Mouse (Mus musculus): ENCODE results near the gene Utf1. TPM values are rescaled to one million over a fixed set of nuclear protein-coding genes. Genes with fewer than 3 reads are reported as not detected.

The Utf1 gene
- polyA plus RNA-seq, 1 experiment from 2014 or later: not detected

GRCm38 (mm10) chr7:139957958-139958357 is 14.4 kb downstream of the Utf1 start:
- Histone ChIP-seq H3K4me2 (no peak overlapping the region), H3K9ac (replicated peaks) (no peak overlapping the region), H3K27me3 (replicated peaks) (0 out of 2 replicates have a peak, but pooled peaks cover 4% of the 10 kb centered on the region), H3K4me1 (no peaks in the 10 kb centered on the region), H3K36me3 (no peaks in the 10 kb centered on the region), H3K27ac (replicated peaks) (no peak overlapping the region), H3K4me3 (replicated peaks) (no peak overlapping the region), H3K9me3 (replicated peaks) (no peaks in the 10 kb centered on the region)
- WGBS: 29% methylated on average over 11 of the region's 11 CpGs
- no peak for ATAC-seq (ENCODE audit: low FRiP score)

- 91% methylated on average over 10 of the region's 10 CpGs for whole genome bisulfite sequencing
Measured at GRCm38 (mm10) chr7:139961141-139961540, 17.6 kb downstream of the Utf1 start.

GRCm38 (mm10) chr7:139963814-139964213 is 20.2 kb downstream of the Utf1 start:
- H3K4me2 ChIP-seq: no peak overlapping the region
- 56% methylated on average over 4 of the region's 4 CpGs for WGBS
- no peak overlapping the region for H3K4me3 ChIP-seq (replicated peaks)
- no peaks in the 10 kb centered on the region; the same call in 1 of the 2 replicates for H3K27me3 ChIP-seq (replicated peaks)
- no peaks in the 10 kb centered on the region for H3K9me3 ChIP-seq (replicated peaks)
- no peaks in the 10 kb centered on the region for H3K4me1 ChIP-seq
- ATAC-seq (ENCODE audit: low FRiP score): no peak
- H3K9ac ChIP-seq (replicated peaks): no peak overlapping the region
- H3K27ac ChIP-seq (replicated peaks): no peak overlapping the region
- H3K36me3 ChIP-seq: no peaks in the 10 kb centered on the region

More at GRCm38 (mm10) chr7:139961141-139961540, 17.6 kb downstream of the Utf1 start:
- H3K36me3 ChIP-seq: no peaks in the 10 kb centered on the region
- no peaks in the 10 kb centered on the region for H3K9me3 ChIP-seq (replicated peaks)
- H3K4me1 ChIP-seq: no peaks in the 10 kb centered on the region
- no peak overlapping the region for H3K27ac ChIP-seq (replicated peaks)
- H3K9ac ChIP-seq (replicated peaks): no peak overlapping the region
- ATAC-seq (ENCODE audit: low FRiP score): no peak
- no peaks in the 10 kb centered on the region for H3K27me3 ChIP-seq (replicated peaks)
- H3K4me3 ChIP-seq (replicated peaks): no peak overlapping the region
- H3K4me2 ChIP-seq: no peak overlapping the region

GRCm38 (mm10) chr7:139967175-139967574 is 23.6 kb downstream of the Utf1 start:
- H3K9ac ChIP-seq (replicated peaks): no peak overlapping the region
- no peaks in the 10 kb centered on the region for H3K4me1 ChIP-seq
- H3K4me2 ChIP-seq: no peak overlapping the region
- no peaks in the 10 kb centered on the region for H3K36me3 ChIP-seq
- H3K27me3 ChIP-seq (replicated peaks): no peaks in the 10 kb centered on the region; the same call in 1 of the 2 replicates
- ATAC-seq (ENCODE audit: low FRiP score): no peak
- no peak overlapping the region for H3K4me3 ChIP-seq (replicated peaks)
- WGBS: 24% methylated on average over 4 of the region's 4 CpGs
- H3K9me3 ChIP-seq (replicated peaks): no peaks in the 10 kb centered on the region
- no peak overlapping the region for H3K27ac ChIP-seq (replicated peaks)

GRCm38 (mm10) chr7:139968428-139968827 is 24.8 kb downstream of the Utf1 start:
- no peaks in the 10 kb centered on the region for H3K9me3 ChIP-seq (replicated peaks)
- no peak for ATAC-seq (ENCODE audit: low FRiP score)
- 53% methylated on average over 5 of the region's 5 CpGs for WGBS

GRCm38 (mm10) chr7:139969348-139970130 is 25.9 kb downstream of the Utf1 start:
- Histone ChIP-seq H3K9me3 (replicated peaks) (no peaks in the 10 kb centered on the region), H3K4me1 (no peaks in the 10 kb centered on the region), H3K27ac (replicated peaks) (no peak overlapping the region), H3K4me3 (replicated peaks) (no peak overlapping the region), H3K27me3 (replicated peaks) (no peaks in the 10 kb centered on the region; the same call in 1 of the 2 replicates), H3K36me3 (no peaks in the 10 kb centered on the region), H3K9ac (replicated peaks) (no peak overlapping the region), H3K4me2 (no peak overlapping the region)
- WGBS: 38% methylated on average over 10 of the region's 10 CpGs
- ATAC-seq (ENCODE audit: low FRiP score): peak; percentile 49; the same call in 1 of the 2 replicates

More at GRCm38 (mm10) chr7:139968428-139968827, 24.8 kb downstream of the Utf1 start:
- H3K27ac ChIP-seq (replicated peaks): no peak overlapping the region
- no peaks in the 10 kb centered on the region for H3K36me3 ChIP-seq
- H3K27me3 ChIP-seq (replicated peaks): no peaks in the 10 kb centered on the region; the same call in 1 of the 2 replicates
- no peaks in the 10 kb centered on the region for H3K4me1 ChIP-seq
- no peak overlapping the region for H3K4me3 ChIP-seq (replicated peaks)
- H3K9ac ChIP-seq (replicated peaks): no peak overlapping the region
- H3K4me2 ChIP-seq: no peak overlapping the region

GRCm38 (mm10) chr7:139970216-139970919 is 26.8 kb downstream of the Utf1 start:
- Histone ChIP-seq H3K4me3 (replicated peaks) (no peak overlapping the region), H3K36me3 (no peaks in the 10 kb centered on the region), H3K4me2 (no peak overlapping the region), H3K9ac (replicated peaks) (no peak overlapping the region), H3K27ac (replicated peaks) (no peak overlapping the region), H3K27me3 (replicated peaks) (no peaks in the 10 kb centered on the region; the same call in 1 of the 2 replicates), H3K4me1 (no peaks in the 10 kb centered on the region), H3K9me3 (replicated peaks) (no peaks in the 10 kb centered on the region)
- no peak for ATAC-seq (ENCODE audit: low FRiP score)
- 82% methylated on average over 10 of the region's 10 CpGs for WGBS

- Histone ChIP-seq H3K27ac (replicated peaks) (no peak overlapping the region), H3K9ac (replicated peaks) (no peak overlapping the region), H3K27me3 (replicated peaks) (no peaks in the 10 kb centered on the region; the same call in 1 of the 2 replicates), H3K4me3 (replicated peaks) (no peak overlapping the region), H3K36me3 (no peaks in the 10 kb centered on the region), H3K9me3 (replicated peaks) (no peaks in the 10 kb centered on the region), H3K4me2 (no peak overlapping the region), H3K4me1 (no peaks in the 10 kb centered on the region)
- 76% methylated on average over 5 of the region's 5 CpGs for WGBS
- no peak for ATAC-seq (ENCODE audit: low FRiP score)
Measured at GRCm38 (mm10) chr7:139970979-139971378, 27.4 kb downstream of the Utf1 start.

- Histone ChIP-seq H3K4me3 (replicated peaks) (no peak overlapping the region), H3K27ac (replicated peaks) (no peak overlapping the region), H3K9me3 (replicated peaks) (no peaks in the 10 kb centered on the region), H3K27me3 (replicated peaks) (no peaks in the 10 kb centered on the region; the same call in 1 of the 2 replicates), H3K4me1 (no peaks in the 10 kb centered on the region), H3K4me2 (no peak overlapping the region), H3K9ac (replicated peaks) (no peak overlapping the region), H3K36me3 (no peaks in the 10 kb centered on the region)
- 74% methylated on average over 6 of the region's 6 CpGs for WGBS
- no peak for ATAC-seq (ENCODE audit: low FRiP score)
Measured at GRCm38 (mm10) chr7:139971436-139971835, 27.8 kb downstream of the Utf1 start.

GRCm38 (mm10) chr7:139972923-139973331 is 29.3 kb downstream of the Utf1 start:
- Histone ChIP-seq H3K4me3 (replicated peaks) (no peak overlapping the region), H3K4me1 (no peaks in the 10 kb centered on the region), H3K36me3 (no peaks in the 10 kb centered on the region), H3K9me3 (replicated peaks) (no peaks in the 10 kb centered on the region), H3K9ac (replicated peaks) (no peak overlapping the region), H3K27me3 (replicated peaks) (no peaks in the 10 kb centered on the region; the same call in 1 of the 2 replicates), H3K27ac (replicated peaks) (no peak overlapping the region), H3K4me2 (no peak overlapping the region)
- no peak for ATAC-seq (ENCODE audit: low FRiP score)

GRCm38 (mm10) chr7:139974307-139974706 is 30.7 kb downstream of the Utf1 start:
- Histone ChIP-seq H3K27me3 (replicated peaks) (no peaks in the 10 kb centered on the region), H3K9ac (replicated peaks) (no peak overlapping the region), H3K9me3 (replicated peaks) (no peaks in the 10 kb centered on the region), H3K4me3 (replicated peaks) (no peak overlapping the region), H3K27ac (replicated peaks) (no peak overlapping the region), H3K36me3 (no peaks in the 10 kb centered on the region), H3K4me2 (no peak overlapping the region), H3K4me1 (peaks cover 9% of the 10 kb centered on the region)
- ATAC-seq (ENCODE audit: low FRiP score): no peak
- 89% methylated on average over 10 of the region's 10 CpGs for WGBS

- H3K27me3 ChIP-seq (replicated peaks): no peaks in the 10 kb centered on the region
- no peak overlapping the region for H3K27ac ChIP-seq (replicated peaks)
- peaks cover 10% of the 10 kb centered on the region for H3K4me1 ChIP-seq
- no peak overlapping the region for H3K4me2 ChIP-seq
- WGBS: 63% methylated on average over 5 of the region's 5 CpGs
- no peak for ATAC-seq (ENCODE audit: low FRiP score)
- no peaks in the 10 kb centered on the region for H3K36me3 ChIP-seq
- no peak overlapping the region for H3K4me3 ChIP-seq (replicated peaks)
- H3K9me3 ChIP-seq (replicated peaks): no peaks in the 10 kb centered on the region
- H3K9ac ChIP-seq (replicated peaks): no peak overlapping the region
Measured at GRCm38 (mm10) chr7:139975471-139975870, 31.9 kb downstream of the Utf1 start.

Data from neural tube, embryonic 15.5 days (tissue).